Mouse (Mus musculus): ENCODE data around the gene BC030867. TPM values are rescaled to one million over a fixed set of nuclear protein-coding genes. Genes with fewer than 3 reads are reported as not detected.
A peak's percentile ranks its signal among the peaks of the same experiment; 100 is the strongest.

BC030867 gene
- total RNA-seq, 2 experiments from 2014 or later, result 1.0 to 2.0 TPM

DNA sequence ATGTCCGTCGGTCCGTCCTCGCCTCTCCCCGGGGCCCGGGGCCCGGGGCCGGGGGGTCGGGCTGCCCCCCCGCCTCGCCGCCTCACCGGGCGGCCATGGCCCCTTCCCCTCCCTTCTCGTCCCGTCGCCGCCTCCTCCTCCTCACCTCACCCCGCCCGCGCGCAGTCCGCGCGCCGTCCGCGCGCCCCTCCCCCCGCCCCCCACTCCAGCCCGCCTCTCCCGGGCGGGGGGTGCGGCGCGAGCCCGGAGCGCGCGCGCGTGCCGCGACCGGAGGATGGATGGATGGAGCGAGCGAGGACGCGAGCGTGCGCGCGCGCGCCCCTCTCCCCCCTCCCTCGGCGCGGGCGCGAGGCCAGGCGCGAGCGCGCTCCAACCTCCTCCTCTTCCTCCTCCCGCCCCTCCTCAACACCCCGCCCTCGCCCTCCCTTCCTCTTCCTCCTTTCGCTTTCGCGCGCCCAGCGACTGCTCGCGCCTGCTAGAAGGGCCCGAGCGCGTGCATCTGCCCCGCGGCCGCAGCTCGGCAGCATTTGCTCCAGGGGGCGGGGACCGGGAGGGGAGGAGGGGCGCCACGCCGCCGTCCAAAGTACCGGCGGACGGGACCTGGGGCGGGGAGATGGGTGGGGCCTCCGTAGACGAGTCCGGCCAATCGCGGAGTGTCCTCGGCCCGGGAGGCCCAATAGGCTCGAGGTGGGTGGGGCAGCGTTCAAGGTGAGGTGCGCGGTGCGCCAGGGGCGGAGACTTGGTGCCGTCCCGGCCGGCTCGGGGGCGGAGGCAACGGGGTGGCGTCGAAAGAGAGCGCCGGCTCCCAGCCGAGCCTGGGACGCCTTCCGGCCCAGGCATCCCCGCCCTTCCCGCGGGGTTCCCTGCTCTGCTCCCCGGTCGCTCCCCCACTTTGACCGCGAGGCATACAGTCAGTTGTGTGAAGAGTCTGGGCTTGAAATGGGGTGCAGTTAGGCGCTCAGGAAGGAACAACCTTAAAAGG lies 48.1 kb downstream of the BC030867 start, which contains the start of gene Atxn7l3:
Gene Atxn7l3 (minus strand): TSS at position 141 of the 982 bp plus-strand sequence.
- H3K4me3 ChIP-seq, result peak within 1 kb of the TSS; percentile 86
- peak; percentile 98 to 99 for DNase-seq (ENCODE audit: extremely low spot score in 1 of 2, low spot score in 2 of 2)
- intact Hi-C loops (cut with DNase I), result loop anchor here (1.0 to 2.0 kb wide), 3 partner anchors 20 to 134 kb away; partner anchors contain the start of gene Grn
- no peak for TF ChIP-seq CTCF (IDR thresholded peaks at IDR 0.05)
- H3K27ac ChIP-seq, result peak within 1 kb of the TSS; percentile 95

DNA sequence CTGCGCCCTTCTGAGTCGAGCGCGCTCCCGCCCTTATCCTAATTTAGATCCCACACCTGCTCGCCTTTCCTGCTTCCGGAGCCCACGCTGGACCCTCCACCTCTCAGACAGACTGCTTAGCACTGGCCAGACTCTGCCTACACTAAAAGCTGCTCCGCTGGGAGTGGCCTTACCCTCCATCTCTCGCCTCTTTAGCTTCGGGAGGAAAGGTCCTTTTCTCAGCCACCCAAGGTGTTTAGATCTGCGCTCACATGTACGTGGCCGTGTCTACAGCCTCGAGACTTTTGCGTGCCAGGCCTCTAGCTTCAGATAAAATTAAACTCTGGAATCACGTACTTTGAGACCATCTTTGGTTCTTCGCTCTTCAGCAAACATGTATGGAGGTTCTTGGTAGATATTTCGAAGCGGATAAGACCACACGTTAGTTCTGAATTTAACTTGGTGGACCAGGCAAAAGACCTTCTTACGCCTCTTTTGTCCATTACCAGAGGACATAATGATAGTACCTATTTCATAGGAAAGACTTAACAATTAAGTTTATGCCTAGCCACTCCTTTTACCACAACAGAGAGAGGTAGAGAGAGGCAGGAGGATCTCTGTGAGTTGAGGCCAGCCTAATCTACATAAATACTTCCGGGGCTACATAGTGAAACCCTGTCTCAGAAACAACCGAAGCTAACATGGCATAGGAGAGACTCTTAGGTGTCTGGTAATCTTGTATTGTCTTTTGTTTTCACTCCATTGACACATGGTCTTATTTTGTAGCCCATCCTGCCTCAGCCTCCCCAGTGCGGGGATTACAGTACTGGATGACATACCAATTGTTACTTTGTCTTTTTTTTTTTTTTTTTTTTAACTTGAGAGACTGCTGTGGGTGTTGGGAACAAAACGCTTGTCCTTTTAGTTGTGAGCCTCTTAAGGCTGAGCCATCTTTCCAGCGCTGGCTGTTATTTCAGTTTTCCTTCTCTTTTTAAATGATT lies 49.2 kb downstream of the BC030867 start:
- peak overlapping the region; percentile 86 for H3K4me3 ChIP-seq
- TF ChIP-seq CTCF (IDR thresholded peaks at IDR 0.05), result no peak
- intact Hi-C loops (cut with DNase I), result loop anchor here (1.0 to 2.0 kb wide), 2 partner anchors 19 to 132 kb away; partner anchors contain the start of gene Grn

DNA sequence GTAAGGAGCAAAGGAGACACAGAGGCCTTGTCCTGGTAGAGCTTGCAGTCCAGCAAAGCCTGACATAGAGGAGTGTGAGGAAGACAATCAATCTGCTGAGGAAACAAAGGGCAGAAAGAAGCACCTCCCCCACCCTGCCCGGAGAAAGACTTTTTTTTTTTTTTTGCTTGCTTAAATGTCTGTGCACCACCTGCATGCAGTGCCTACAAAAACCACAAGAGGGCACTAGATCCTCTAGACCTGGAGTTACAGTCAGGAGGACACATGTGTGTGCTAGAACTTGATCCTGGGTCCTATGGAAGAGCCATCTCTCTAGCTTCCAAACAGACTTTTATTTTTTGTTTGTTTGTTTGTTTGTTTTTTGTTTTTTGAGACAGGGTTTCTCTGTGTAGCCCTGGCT lies 51.2 kb downstream of the BC030867 start:
- no peak for DNase-seq (ENCODE audit: extremely low spot score in 1 of 2, low spot score in 2 of 2)
- intact Hi-C loops (cut with DNase I), result no loop called here
- TF ChIP-seq CTCF (IDR thresholded peaks at IDR 0.05), result peak; percentile 57
- no peak overlapping the region for H3K4me3 ChIP-seq
- H3K27ac ChIP-seq, result no peak overlapping the region

More for the DNA sequence above, 49.2 kb downstream of the BC030867 start:
- DNase-seq (ENCODE audit: extremely low spot score in 1 of 2, low spot score in 2 of 2), result no peak
- H3K27ac ChIP-seq, result peak overlapping the region; percentile 95

GRCm38 (mm10) chr11:102304141-102304540 lies 55.5 kb downstream of the BC030867 start:
- no peak overlapping the region for H3K27ac ChIP-seq
- no peak for TF ChIP-seq CTCF (IDR thresholded peaks at IDR 0.05)
- intact Hi-C loops (cut with DNase I), result no loop called here
- H3K4me3 ChIP-seq, result no peak overlapping the region
- DNase-seq (ENCODE audit: extremely low spot score in 1 of 2, low spot score in 2 of 2), result no peak

DNA sequence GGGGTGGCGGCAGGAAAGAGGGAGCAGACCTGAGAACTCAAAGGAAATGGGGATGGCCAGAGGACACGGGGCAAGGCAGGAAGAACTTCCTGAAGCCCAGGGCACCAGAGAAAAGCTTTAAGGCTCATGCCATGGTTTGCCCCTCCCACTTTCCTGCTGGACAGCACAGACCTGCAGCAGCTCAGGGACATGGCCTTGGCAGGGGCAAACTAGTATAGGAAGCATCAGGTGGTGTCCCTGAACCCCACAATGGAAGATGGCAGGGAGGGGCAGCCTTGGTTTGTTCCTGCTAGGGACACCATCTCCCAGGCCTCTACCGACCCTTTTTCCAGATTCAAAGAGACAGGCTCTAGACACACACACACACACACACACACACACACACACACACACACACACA lies 56.7 kb downstream of the BC030867 start:
- intact Hi-C loops (cut with DNase I), result no loop called here
- DNase-seq (ENCODE audit: extremely low spot score in 1 of 2, low spot score in 2 of 2), result no peak
- Histone ChIP-seq H3K27ac (no peak overlapping the region), H3K4me3 (no peak overlapping the region)
- TF ChIP-seq CTCF (IDR thresholded peaks at IDR 0.05), result no peak

GRCm38 (mm10) chr11:102308104-102308503 lies 59.4 kb downstream of the BC030867 start:
- no peak for DNase-seq (ENCODE audit: extremely low spot score in 1 of 2, low spot score in 2 of 2)
- intact Hi-C loops (cut with DNase I), result loop anchor here (2.0 kb wide), 1 partner anchor 103 kb away; no protein-coding TSS in a partner anchor
- no peak for TF ChIP-seq CTCF (IDR thresholded peaks at IDR 0.05)

DNA sequence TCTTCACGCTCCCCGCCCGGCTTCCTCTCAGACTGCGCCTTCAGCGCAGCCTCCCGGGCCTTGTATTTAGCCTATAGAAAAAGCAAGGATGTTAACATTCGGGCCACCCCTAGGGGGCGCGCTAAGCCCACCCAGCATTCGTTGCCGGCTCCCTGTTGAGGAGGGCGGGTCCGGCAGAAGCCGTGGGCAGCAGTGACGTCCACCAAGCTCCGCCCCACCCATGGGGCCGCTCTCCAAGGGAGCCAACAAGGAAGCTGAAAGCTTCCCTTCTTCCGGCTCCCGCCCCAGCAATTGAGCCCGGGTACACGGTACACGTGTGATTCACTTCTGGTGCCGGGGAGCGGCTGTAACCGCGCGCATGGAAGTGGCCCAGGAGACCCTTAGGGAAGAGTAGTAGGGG lies 60.3 kb downstream of the BC030867 start:
- peak; percentile 96 to 98 for DNase-seq (ENCODE audit: extremely low spot score in 1 of 2, low spot score in 2 of 2)
- Histone ChIP-seq H3K4me3 (peak overlapping the region; percentile 23; the same call in 1 of the 2 replicates), H3K27ac (peak overlapping the region; percentile 4; the same call in 1 of the 2 replicates)
- intact Hi-C loops (cut with DNase I), result loop anchor here (1.0 to 2.0 kb wide), 2 partner anchors 102 to 121 kb away; partner anchors contain the start of gene Grn
- no peak; the same call in none of the 2 replicates for TF ChIP-seq CTCF (IDR thresholded peaks at IDR 0.05)

More at GRCm38 (mm10) chr11:102308104-102308503, 59.4 kb downstream of the BC030867 start:
- Histone ChIP-seq H3K4me3 (no peak overlapping the region), H3K27ac (no peak overlapping the region)

DNA sequence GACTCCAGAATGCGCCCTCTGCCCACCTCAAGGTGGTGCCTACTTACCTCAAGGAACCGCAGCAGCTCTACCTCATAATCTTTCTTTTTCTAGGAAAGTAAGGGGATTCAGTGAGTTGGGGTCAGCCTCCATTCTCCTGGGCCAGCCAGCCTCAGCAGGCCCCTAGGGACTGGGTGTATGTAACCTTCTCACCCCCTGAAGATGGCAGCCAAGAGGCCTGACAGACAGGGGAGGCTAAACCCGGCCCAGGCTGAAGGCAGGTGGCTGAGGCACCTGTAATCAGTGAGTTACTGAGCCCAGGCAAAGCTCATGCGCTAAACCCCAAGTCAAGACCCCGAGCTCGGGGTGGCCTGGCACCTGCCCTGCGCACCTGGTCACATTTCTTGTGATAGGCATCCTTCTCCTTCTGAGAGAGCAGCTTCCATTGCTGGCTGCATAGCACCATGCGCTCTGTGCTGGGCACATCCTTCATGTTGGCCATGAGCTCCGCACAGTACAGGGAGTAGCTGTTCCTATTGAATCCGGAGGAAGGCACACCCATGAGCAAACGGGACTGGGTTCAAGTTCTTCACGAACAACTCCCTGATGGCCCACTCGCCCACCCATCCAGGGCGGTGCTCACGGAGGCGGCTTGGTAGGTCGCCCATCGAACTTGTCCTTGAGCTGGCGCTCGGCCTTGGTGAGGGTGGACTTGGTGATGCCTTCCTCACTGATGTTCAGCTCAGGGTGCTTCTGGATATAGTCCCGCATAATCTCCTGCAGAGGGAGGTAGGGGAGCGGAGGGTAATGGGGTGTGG lies 61.3 kb downstream of the BC030867 start:
- DNase-seq (ENCODE audit: extremely low spot score in 1 of 2, low spot score in 2 of 2), result no peak
- no peak for TF ChIP-seq CTCF (IDR thresholded peaks at IDR 0.05)
- intact Hi-C loops (cut with DNase I), result loop anchor here (1.0 to 10.0 kb wide), 3 partner anchors 101 to 245 kb away; partner anchors contain the start of genes Gpatch8 and Grn
- no peak overlapping the region for H3K4me3 ChIP-seq
- H3K27ac ChIP-seq, result no peak overlapping the region

DNA sequence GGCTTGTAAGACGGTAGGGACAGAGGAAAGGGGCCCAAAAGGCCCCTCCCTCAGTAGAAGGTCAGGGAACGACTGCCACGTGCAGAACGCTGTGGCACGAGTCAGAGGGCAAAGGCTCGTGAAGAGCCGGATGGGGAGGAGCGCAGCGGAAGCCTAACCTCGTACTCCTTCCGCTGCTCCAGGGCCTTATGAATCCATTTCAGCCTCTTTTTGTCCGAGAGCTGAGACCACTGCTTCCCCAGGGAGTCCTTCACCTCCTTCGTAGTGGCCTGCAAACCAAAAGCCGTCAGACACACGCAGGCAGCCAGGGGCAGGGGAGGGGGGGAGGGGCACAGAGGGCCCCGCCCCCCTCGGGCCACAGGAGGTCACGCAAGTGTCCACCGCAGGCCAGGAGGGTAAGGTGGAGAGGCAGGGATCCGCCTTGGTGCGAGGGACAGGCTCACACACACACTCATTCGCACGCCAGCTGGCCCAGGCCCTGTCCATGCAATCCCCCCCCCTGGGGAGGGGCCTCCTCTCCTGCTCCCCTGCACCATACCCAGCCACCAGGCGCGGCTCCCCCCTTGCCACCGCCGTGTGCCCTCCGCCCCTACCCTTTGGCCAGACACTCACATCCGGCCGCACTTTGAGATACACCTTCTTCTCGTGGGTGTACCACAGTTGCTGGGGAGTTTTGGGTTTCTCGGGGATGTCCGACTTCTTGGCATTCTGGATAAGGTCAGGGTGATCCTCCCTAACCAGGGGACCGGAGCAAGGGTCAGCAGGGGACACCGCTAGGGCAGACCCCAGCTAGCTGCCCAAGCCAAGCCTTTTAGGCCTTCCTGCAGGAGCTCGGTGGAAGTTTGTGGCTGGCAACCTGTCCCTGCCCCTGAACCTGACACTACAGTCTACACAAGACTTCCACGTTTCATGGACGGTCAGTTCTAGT lies 62.4 kb downstream of the BC030867 start:
- no peak overlapping the region for H3K4me3 ChIP-seq
- DNase-seq (ENCODE audit: extremely low spot score in 1 of 2, low spot score in 2 of 2), result no peak
- no peak for TF ChIP-seq CTCF (IDR thresholded peaks at IDR 0.05)
- H3K27ac ChIP-seq, result no peak overlapping the region
- intact Hi-C loops (cut with DNase I), result loop anchor here (10.0 kb wide), 1 partner anchor 244 kb away; the partner anchor contains the start of gene Gpatch8
